Mouse (Mus musculus): ENCODE measurements around the gene Wdfy3. TPM values are rescaled to one million over a fixed set of nuclear protein-coding genes. Genes with fewer than 3 reads are reported as not detected.
A peak's percentile ranks its signal among the peaks of the same experiment; 100 is the strongest.
"Not testable (repeated sequence)": the region's sequence is repeated elsewhere in the genome, so short reads cannot be mapped to it uniquely, and the experiment has no call there.

Gene Wdfy3
- polyA plus RNA-seq (2012; rRNA removed), result 32.4 and 33.0 TPM in 2 replicates

DNA sequence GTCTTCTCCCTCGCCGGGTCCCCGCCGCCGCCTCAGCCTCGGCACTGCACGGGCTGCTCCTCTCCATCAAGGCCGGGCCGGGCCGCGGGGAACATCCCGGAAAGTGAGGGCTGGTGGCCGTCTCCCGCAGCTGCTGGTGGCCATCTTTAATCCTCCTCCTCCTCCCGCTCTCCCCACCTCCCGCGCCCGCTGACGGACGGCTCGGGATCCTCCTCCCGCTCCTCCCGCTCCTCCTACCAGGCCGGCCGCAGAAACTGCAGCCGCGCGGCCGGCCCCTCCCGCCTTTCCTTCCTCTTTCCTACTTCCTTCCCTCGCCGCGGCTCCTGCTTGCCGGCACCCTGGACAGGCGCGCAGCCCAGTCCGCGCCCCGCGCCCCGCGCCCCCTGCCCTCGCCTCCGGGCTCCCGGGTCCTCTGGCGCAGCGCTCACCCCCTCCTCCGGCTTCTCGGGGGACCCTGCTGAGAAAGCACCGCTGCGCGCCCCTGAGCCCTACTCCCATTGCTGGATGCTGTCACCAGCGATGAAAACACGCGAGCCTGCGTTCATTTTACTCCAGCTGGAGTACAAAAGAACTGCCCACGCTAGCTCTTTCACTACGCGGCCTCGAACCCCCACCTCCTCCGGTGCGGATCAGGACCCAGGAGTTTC, at the start of gene Wdfy3:
TSS of gene Wdfy3 (minus strand) at position 155 of the 647 bp plus-strand sequence.
- H3K4me1 ChIP-seq (ENCODE audit: control insufficient read depth, insufficient read depth, low read length), result peaks cover 7% of the 10 kb centered on the region; the same call in 1 of the 2 replicates
- under 1% methylated on average over 60 of the region's 62 CpGs for WGBS
- TF ChIP-seq CTCF (IDR thresholded peaks at IDR 0.05; ENCODE audit: insufficient read depth, low read length) (no peak), POLR2A (IDR thresholded peaks at IDR 0.05; ENCODE audit: borderline replicate concordance, extremely low read depth, low read depth, low read length) (peak; percentile 82; the same call in 1 of the 2 replicates)
- DNase-seq, result peak; percentile 87
- peak within 1 kb of the TSS; percentile 89 for H3K4me3 ChIP-seq (replicated peaks; ENCODE audit: extremely low read depth, low read depth, low read length)

DNA sequence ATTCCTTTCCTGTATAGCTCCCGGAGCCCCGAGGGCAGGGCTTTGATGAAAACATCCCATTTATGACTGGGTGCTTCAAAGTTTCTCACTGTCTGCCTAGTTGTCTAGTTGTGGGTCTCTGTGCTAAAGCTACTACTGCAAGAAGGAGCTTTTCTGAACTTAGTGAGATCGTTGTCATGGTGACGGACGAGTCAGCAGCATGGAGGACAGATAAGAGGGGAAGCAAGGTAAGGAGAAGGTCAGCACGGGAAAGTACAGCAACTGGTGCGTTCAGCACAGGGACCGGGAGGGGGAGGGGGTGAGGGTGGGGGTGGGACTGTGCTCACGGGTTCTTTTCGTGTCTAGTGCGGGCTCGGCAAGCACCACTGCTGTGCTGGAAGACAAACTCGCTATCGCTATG, 43.3 kb upstream of the Wdfy3 start:
- Histone ChIP-seq H3K4me1 (ENCODE audit: control insufficient read depth, insufficient read depth, low read length) (no peaks in the 10 kb centered on the region), H3K4me3 (replicated peaks; ENCODE audit: extremely low read depth, low read depth, low read length) (no peak overlapping the region)
- no peak for TF ChIP-seq CTCF (IDR thresholded peaks at IDR 0.05; ENCODE audit: insufficient read depth, low read length)
- no peak for TF ChIP-seq POLR2A (IDR thresholded peaks at IDR 0.05; ENCODE audit: borderline replicate concordance, extremely low read depth, low read depth, low read length)
- DNase-seq, result no peak
- WGBS, result 28% methylated on average over 14 of the region's 14 CpGs

DNA sequence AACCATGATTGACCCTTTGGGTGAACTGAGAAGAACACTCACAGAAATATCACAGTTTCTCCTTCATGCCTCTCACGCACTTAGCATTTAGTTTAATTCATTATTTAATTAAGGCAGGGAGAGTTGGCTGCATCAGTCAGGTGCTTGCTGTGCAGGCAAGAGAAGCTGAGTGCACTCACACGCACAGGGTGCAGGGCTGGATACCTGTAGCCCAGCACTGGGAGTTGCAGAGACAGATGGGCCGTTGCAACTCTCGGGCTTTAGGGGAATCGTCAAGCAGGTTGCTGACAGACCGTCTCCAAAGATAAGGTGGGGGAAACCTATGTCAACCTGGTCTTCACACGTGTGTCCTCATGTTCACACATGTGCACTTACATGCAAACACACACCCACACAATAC, 42.3 kb upstream of the Wdfy3 start:
- DNase-seq, result no peak
- H3K4me3 ChIP-seq (replicated peaks; ENCODE audit: extremely low read depth, low read depth, low read length), result no peak overlapping the region
- TF ChIP-seq POLR2A (IDR thresholded peaks at IDR 0.05; ENCODE audit: borderline replicate concordance, extremely low read depth, low read depth, low read length) (no peak), CTCF (IDR thresholded peaks at IDR 0.05; ENCODE audit: insufficient read depth, low read length) (no peak)
- WGBS, result 76% methylated on average over 7 of the region's 7 CpGs
- no peaks in the 10 kb centered on the region for H3K4me1 ChIP-seq (ENCODE audit: control insufficient read depth, insufficient read depth, low read length)

DNA sequence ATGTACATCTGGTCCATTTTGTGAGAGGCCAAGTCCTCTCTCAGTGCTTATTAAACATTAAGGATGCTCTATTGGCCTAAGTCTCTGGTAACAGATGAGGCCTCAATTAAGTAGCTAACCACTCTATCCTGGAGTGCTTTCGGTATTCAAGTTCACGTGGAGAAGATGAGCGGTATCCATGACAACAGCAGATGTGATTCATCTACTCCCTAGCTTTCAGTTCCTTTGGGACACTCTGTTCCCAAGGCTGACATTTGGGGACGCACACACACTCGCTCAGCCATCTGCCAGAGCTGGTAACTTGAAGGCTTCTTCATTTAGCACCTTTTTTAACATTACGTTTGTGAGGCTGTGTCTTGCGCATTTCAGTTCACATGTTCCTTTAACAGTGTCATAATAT, 40.3 kb upstream of the Wdfy3 start:
- Histone ChIP-seq H3K4me1 (ENCODE audit: control insufficient read depth, insufficient read depth, low read length) (no peaks in the 10 kb centered on the region), H3K4me3 (replicated peaks; ENCODE audit: extremely low read depth, low read depth, low read length) (no peak overlapping the region)
- TF ChIP-seq CTCF (IDR thresholded peaks at IDR 0.05; ENCODE audit: insufficient read depth, low read length), result no peak
- TF ChIP-seq POLR2A (IDR thresholded peaks at IDR 0.05; ENCODE audit: borderline replicate concordance, extremely low read depth, low read depth, low read length), result no peak
- no peak for DNase-seq
- WGBS, result 78% methylated on average over 7 of the region's 7 CpGs

DNA sequence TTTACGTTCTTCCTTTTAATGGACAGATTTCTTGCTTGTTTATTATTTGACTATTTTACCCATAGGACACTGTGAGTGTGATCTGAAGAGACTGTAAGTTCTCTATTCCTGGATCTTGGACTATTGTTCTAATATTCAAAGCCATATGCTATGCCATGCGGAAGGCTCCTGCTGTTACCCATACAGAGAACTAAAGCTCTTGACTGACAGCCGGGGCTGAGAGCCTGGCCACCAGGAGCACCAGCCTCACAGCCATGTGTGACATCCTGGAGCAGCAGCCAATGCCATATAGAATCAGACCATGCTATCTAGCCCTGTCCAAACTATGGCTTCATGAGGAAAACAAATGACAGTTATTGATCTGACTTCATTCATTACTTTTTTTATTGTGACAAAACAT, 36.2 kb upstream of the Wdfy3 start:
- no peak for TF ChIP-seq POLR2A (IDR thresholded peaks at IDR 0.05; ENCODE audit: borderline replicate concordance, extremely low read depth, low read depth, low read length)
- TF ChIP-seq CTCF (IDR thresholded peaks at IDR 0.05; ENCODE audit: insufficient read depth, low read length), result no peak
- H3K4me1 ChIP-seq (ENCODE audit: control insufficient read depth, insufficient read depth, low read length), result no peaks in the 10 kb centered on the region
- no peak for DNase-seq
- H3K4me3 ChIP-seq (replicated peaks; ENCODE audit: extremely low read depth, low read depth, low read length), result no peak overlapping the region
- 73% methylated on average over 3 of the region's 3 CpGs for WGBS

DNA sequence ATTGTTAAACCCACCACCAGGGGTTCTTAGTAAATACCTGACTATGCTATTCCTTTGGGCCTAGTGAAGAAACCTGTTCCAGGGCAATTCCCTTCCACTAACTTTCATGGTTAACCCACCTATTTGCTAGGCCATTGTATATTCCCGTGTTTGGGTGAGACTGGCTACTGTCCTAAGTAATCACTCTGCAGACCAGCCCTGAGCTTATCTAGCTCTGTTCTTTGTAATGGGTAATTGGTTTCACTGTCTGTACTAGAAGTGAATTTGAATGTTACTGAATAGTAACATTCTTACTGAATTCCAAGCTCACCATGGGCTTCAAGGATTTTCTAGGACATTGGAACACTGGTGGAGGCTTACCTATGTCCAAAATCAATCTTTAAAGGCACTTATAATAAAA, 32.1 kb upstream of the Wdfy3 start:
- DNase-seq; H3K4me3 ChIP-seq (replicated peaks; ENCODE audit: extremely low read depth, low read depth, low read length); H3K4me1 ChIP-seq (ENCODE audit: control insufficient read depth, insufficient read depth, low read length): not testable (repeated sequence)
- WGBS, result 88% methylated on average over 1 of the region's 1 CpGs

DNA sequence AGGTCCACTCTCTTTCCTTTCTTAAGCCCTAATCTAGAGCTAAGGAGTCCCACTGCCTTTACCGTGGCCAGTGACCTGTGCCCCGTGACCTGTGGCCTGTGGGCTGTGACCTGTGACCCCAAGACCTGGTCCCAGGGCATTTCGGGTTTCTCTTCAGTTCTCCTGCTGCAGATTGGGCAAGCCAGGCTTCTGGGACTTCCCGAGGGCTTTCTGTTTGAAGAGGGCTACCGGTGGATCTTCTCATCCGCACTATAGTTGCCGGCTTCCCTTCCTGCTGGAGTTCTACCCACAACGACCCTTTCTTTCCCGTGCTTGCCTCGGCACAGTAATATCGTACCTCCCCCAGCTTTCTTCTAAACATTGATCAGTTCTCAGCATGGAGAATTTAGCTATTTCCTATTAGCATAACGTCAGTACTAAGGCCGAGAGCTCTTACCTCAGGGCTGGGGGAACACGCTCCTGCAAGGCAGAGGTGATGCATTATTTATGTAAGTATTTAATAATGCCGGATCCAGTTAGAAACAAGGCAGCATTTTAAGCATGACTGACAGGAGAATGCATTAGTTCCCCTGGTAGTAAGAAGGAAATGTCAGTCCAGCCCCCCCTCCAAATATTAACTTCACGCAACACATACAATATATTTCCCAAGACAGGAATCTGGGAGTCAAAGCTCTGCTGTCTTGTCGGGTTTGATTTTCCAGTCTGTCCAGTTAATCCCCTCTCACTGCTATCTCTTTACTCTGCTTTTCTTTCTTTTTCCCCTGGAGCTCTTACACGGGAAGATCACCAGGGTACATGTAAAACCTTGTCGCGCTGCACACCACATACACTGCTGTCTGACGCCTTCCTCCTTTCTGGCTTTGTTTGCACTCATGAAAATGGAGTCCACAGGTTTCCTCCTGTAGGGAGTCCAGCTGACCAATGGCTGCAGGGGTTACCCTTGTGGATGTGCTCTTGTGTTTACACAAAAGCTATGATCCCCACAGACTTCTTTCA, 30.8 kb upstream of the Wdfy3 start:
- Histone ChIP-seq H3K4me3 (replicated peaks; ENCODE audit: extremely low read depth, low read depth, low read length) (no peak overlapping the region), H3K4me1 (ENCODE audit: control insufficient read depth, insufficient read depth, low read length) (no peaks in the 10 kb centered on the region)
- WGBS, result 65% methylated on average over 21 of the region's 21 CpGs
- no peak for DNase-seq
- TF ChIP-seq POLR2A (IDR thresholded peaks at IDR 0.05; ENCODE audit: borderline replicate concordance, extremely low read depth, low read depth, low read length) (no peak), CTCF (IDR thresholded peaks at IDR 0.05; ENCODE audit: insufficient read depth, low read length) (no peak)

DNA sequence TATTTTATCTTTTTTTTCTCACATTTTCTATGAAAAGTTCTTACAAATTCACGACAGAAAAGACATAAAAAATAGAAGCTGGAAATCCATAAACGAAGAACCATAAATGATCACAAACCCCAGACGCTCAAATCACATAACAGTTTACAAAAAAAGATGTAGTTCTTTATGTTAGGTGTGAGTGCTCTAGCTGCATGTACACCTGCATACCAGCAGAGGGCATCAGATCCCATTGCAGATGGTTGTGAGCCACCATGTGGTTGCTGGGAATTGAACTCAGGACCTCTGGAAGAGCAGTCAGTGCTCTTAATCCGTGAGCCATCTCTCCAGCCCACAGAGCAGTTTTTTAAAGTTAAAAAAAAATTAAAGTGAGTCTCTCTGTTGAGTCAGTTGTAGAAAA, 25.9 kb upstream of the Wdfy3 start:
- DNase-seq, result no peak
- no peaks in the 10 kb centered on the region for H3K4me1 ChIP-seq (ENCODE audit: control insufficient read depth, insufficient read depth, low read length)
- TF ChIP-seq CTCF (IDR thresholded peaks at IDR 0.05; ENCODE audit: insufficient read depth, low read length) (no peak), POLR2A (IDR thresholded peaks at IDR 0.05; ENCODE audit: borderline replicate concordance, extremely low read depth, low read depth, low read length) (no peak)
- H3K4me3 ChIP-seq (replicated peaks; ENCODE audit: extremely low read depth, low read depth, low read length), result no peak overlapping the region
- 82% methylated on average over 4 of the region's 4 CpGs for WGBS

DNA sequence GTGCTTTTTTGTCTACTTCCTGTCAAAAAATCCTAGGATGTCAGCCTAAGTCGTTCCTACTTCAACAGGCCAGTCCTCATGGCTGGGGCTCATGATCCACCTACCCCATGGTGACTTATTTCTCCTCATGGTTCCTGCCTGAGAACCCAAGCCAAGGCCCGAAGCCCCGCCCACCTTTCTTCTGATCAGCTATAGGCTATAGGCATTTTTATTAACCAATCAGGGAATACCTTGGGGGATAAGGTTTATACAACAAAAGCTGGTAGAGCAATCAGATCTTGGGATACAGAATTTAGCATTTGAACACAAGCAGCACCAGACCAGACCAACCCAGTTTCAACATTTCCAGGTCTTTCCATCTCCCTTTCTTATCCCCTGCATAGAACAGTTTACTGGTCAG, 21.0 kb upstream of the Wdfy3 start:
- TF ChIP-seq POLR2A (IDR thresholded peaks at IDR 0.05; ENCODE audit: borderline replicate concordance, extremely low read depth, low read depth, low read length) (no peak), CTCF (IDR thresholded peaks at IDR 0.05; ENCODE audit: insufficient read depth, low read length) (no peak)
- 80% methylated on average over 3 of the region's 3 CpGs for WGBS
- DNase-seq, result no peak

More for the DNA sequence above, 21.0 kb upstream of the Wdfy3 start:
- no peaks in the 10 kb centered on the region for H3K4me1 ChIP-seq (ENCODE audit: control insufficient read depth, insufficient read depth, low read length)
- no peak overlapping the region for H3K4me3 ChIP-seq (replicated peaks; ENCODE audit: extremely low read depth, low read depth, low read length)

Data from lung, adult 2 months (tissue).